Mouse (Mus musculus): ENCODE data around the gene A730049H05Rik. TPM values are rescaled to one million over a fixed set of nuclear protein-coding genes. Genes with fewer than 3 reads are reported as not detected.

Gene A730049H05Rik
- polyA plus RNA-seq (2015; fragmentation: Nextera tagmentation; extraction: Ambion mirVana), result 0.23 and 0.63 TPM in 2 replicates

GRCm38 (mm10) chr6:92816311-92816751, at the start of gene A730049H05Rik:
TSS of gene A730049H05Rik (plus strand) at chr6:92816478.
- Histone ChIP-seq H3K27ac (no peak within 1 kb of the TSS), H3K4me3 (no peak within 1 kb of the TSS), H3K9ac (no peak within 1 kb of the TSS), H3K27me3 (no peaks in the 10 kb centered on the region), H3K9me3 (no peaks in the 10 kb centered on the region), H3K36me3 (0 out of 2 replicates have a peak, but pooled peaks cover 6% of the 10 kb centered on the region), H3K4me1 (no peaks in the 10 kb centered on the region), H3K4me2 (no peak within 1 kb of the TSS)
- WGBS, result 29% methylated on average over 8 of the region's 8 CpGs
- no peak for ATAC-seq (ENCODE audit: insufficient number of reproducible peaks, low FRiP score, low TSS enrichment, low read depth)

- no peak for ATAC-seq (ENCODE audit: insufficient number of reproducible peaks, low FRiP score, low TSS enrichment, low read depth)
Observed at GRCm38 (mm10) chr6:92776356-92776755, 39.9 kb upstream of the A730049H05Rik start.

GRCm38 (mm10) chr6:92779140-92779934, 36.9 kb upstream of the A730049H05Rik start:
- Histone ChIP-seq H3K27ac (no peak overlapping the region), H3K27me3 (no peaks in the 10 kb centered on the region), H3K4me1 (no peaks in the 10 kb centered on the region), H3K9me3 (no peaks in the 10 kb centered on the region), H3K9ac (no peak overlapping the region), H3K4me3 (no peak overlapping the region), H3K4me2 (no peak overlapping the region), H3K36me3 (peaks cover 2% of the 10 kb centered on the region; the same call in 1 of the 2 replicates)
- ATAC-seq (ENCODE audit: insufficient number of reproducible peaks, low FRiP score, low TSS enrichment, low read depth), result no peak
- 71% methylated on average over 11 of the region's 11 CpGs for WGBS

More at GRCm38 (mm10) chr6:92776356-92776755, 39.9 kb upstream of the A730049H05Rik start:
- H3K9ac ChIP-seq, result no peak overlapping the region
- WGBS, result 14% methylated on average over 2 of the region's 2 CpGs
- no peaks in the 10 kb centered on the region for H3K27me3 ChIP-seq
- H3K27ac ChIP-seq, result no peak overlapping the region
- H3K4me3 ChIP-seq, result no peak overlapping the region
- H3K9me3 ChIP-seq, result no peaks in the 10 kb centered on the region
- H3K36me3 ChIP-seq, result peaks cover 2% of the 10 kb centered on the region; the same call in 1 of the 2 replicates
- no peak overlapping the region for H3K4me2 ChIP-seq
- H3K4me1 ChIP-seq, result no peaks in the 10 kb centered on the region

GRCm38 (mm10) chr6:92779935-92780205, 36.4 kb upstream of the A730049H05Rik start:
- Histone ChIP-seq H3K27me3 (no peaks in the 10 kb centered on the region), H3K9me3 (no peaks in the 10 kb centered on the region), H3K4me1 (no peaks in the 10 kb centered on the region), H3K9ac (no peak overlapping the region), H3K36me3 (peaks cover 2% of the 10 kb centered on the region; the same call in 1 of the 2 replicates), H3K4me3 (no peak overlapping the region), H3K27ac (no peak overlapping the region), H3K4me2 (no peak overlapping the region)
- ATAC-seq (ENCODE audit: insufficient number of reproducible peaks, low FRiP score, low TSS enrichment, low read depth), result no peak
- 50% methylated on average over 5 of the region's 5 CpGs for WGBS

GRCm38 (mm10) chr6:92781446-92781845, 34.8 kb upstream of the A730049H05Rik start:
- H3K36me3 ChIP-seq, result no peaks in the 10 kb centered on the region
- WGBS, result 81% methylated on average over 6 of the region's 6 CpGs
- no peaks in the 10 kb centered on the region for H3K9me3 ChIP-seq
- no peak overlapping the region for H3K27ac ChIP-seq
- no peak for ATAC-seq (ENCODE audit: insufficient number of reproducible peaks, low FRiP score, low TSS enrichment, low read depth)
- no peak overlapping the region for H3K9ac ChIP-seq
- no peak overlapping the region for H3K4me2 ChIP-seq
- no peak overlapping the region for H3K4me3 ChIP-seq
- H3K27me3 ChIP-seq, result peaks cover 6% of the 10 kb centered on the region; the same call in 1 of the 2 replicates
- no peaks in the 10 kb centered on the region for H3K4me1 ChIP-seq

GRCm38 (mm10) chr6:92784782-92785181, 31.5 kb upstream of the A730049H05Rik start:
- Histone ChIP-seq H3K36me3 (0 out of 2 replicates have a peak, but pooled peaks cover 2% of the 10 kb centered on the region), H3K4me3 (no peak overlapping the region), H3K4me2 (no peak overlapping the region), H3K27me3 (peaks cover 6% of the 10 kb centered on the region; the same call in 1 of the 2 replicates), H3K9ac (no peak overlapping the region), H3K27ac (no peak overlapping the region), H3K9me3 (no peaks in the 10 kb centered on the region), H3K4me1 (peaks cover 8% of the 10 kb centered on the region; the same call in 1 of the 2 replicates)
- no peak for ATAC-seq (ENCODE audit: insufficient number of reproducible peaks, low FRiP score, low TSS enrichment, low read depth)
- WGBS, result 11% methylated on average over 7 of the region's 7 CpGs

- Histone ChIP-seq H3K4me3 (peak overlapping the region; percentile 18), H3K27me3 (peaks cover 6% of the 10 kb centered on the region; the same call in 1 of the 2 replicates), H3K27ac (no peak overlapping the region), H3K9me3 (no peaks in the 10 kb centered on the region), H3K9ac (0 out of 2 replicates have a peak overlapping the region, but pooled peaks have one; percentile 2), H3K4me1 (peaks cover 8% of the 10 kb centered on the region; the same call in 1 of the 2 replicates), H3K36me3 (0 out of 2 replicates have a peak, but pooled peaks cover 4% of the 10 kb centered on the region), H3K4me2 (peak overlapping the region; percentile 52)
- 8% methylated on average over 20 of the region's 20 CpGs for WGBS
- 0 out of 2 replicates have a peak, but pooled peaks have one; percentile 3 for ATAC-seq (ENCODE audit: insufficient number of reproducible peaks, low FRiP score, low TSS enrichment, low read depth)
Observed at GRCm38 (mm10) chr6:92786701-92787375, 29.4 kb upstream of the A730049H05Rik start.

GRCm38 (mm10) chr6:92787376-92787712, 28.9 kb upstream of the A730049H05Rik start:
- Histone ChIP-seq H3K9me3 (no peaks in the 10 kb centered on the region), H3K27me3 (peaks cover 6% of the 10 kb centered on the region; the same call in 1 of the 2 replicates), H3K9ac (no peak overlapping the region), H3K36me3 (0 out of 2 replicates have a peak, but pooled peaks cover 4% of the 10 kb centered on the region), H3K27ac (no peak overlapping the region), H3K4me3 (peak overlapping the region; percentile 18), H3K4me1 (peaks cover 8% of the 10 kb centered on the region; the same call in 1 of the 2 replicates), H3K4me2 (peak overlapping the region; percentile 52)
- 1% methylated on average over 11 of the region's 12 CpGs for WGBS
- ATAC-seq (ENCODE audit: insufficient number of reproducible peaks, low FRiP score, low TSS enrichment, low read depth), result peak; percentile 67; the same call in 1 of the 2 replicates

- no peaks in the 10 kb centered on the region for H3K9me3 ChIP-seq
- no peaks in the 10 kb centered on the region for H3K27me3 ChIP-seq
- no peaks in the 10 kb centered on the region for H3K4me1 ChIP-seq
- H3K36me3 ChIP-seq, result peaks cover 26% of the 10 kb centered on the region
- H3K4me3 ChIP-seq, result no peak overlapping the region
- H3K4me2 ChIP-seq, result no peak overlapping the region
- WGBS, result 36% methylated on average over 6 of the region's 6 CpGs
- H3K27ac ChIP-seq, result no peak overlapping the region
- H3K9ac ChIP-seq, result no peak overlapping the region
- ATAC-seq (ENCODE audit: insufficient number of reproducible peaks, low FRiP score, low TSS enrichment, low read depth), result no peak; the same call in 1 of the 2 replicates
Observed at GRCm38 (mm10) chr6:92793804-92794203, 22.5 kb upstream of the A730049H05Rik start.

- 70% methylated on average over 2 of the region's 2 CpGs for WGBS
- no peak overlapping the region for H3K9ac ChIP-seq
- ATAC-seq (ENCODE audit: insufficient number of reproducible peaks, low FRiP score, low TSS enrichment, low read depth), result no peak
- H3K4me2 ChIP-seq, result no peak overlapping the region
- H3K4me1 ChIP-seq, result peaks cover 7% of the 10 kb centered on the region
- peaks cover 18% of the 10 kb centered on the region for H3K36me3 ChIP-seq
- H3K27me3 ChIP-seq, result no peaks in the 10 kb centered on the region
- H3K4me3 ChIP-seq, result no peak overlapping the region
- H3K27ac ChIP-seq, result no peak overlapping the region
- H3K9me3 ChIP-seq, result no peaks in the 10 kb centered on the region
Observed at GRCm38 (mm10) chr6:92801462-92801861, 14.8 kb upstream of the A730049H05Rik start.

GRCm38 (mm10) chr6:92802421-92802820, 13.9 kb upstream of the A730049H05Rik start:
- no peak overlapping the region for H3K4me3 ChIP-seq
- peaks cover 17% of the 10 kb centered on the region for H3K36me3 ChIP-seq
- H3K27me3 ChIP-seq, result no peaks in the 10 kb centered on the region
- ATAC-seq (ENCODE audit: insufficient number of reproducible peaks, low FRiP score, low TSS enrichment, low read depth), result no peak
- H3K4me2 ChIP-seq, result no peak overlapping the region
- H3K4me1 ChIP-seq, result peaks cover 7% of the 10 kb centered on the region
- no peaks in the 10 kb centered on the region for H3K9me3 ChIP-seq
- 91% methylated on average over 11 of the region's 11 CpGs for WGBS
- H3K27ac ChIP-seq, result no peak overlapping the region
- no peak overlapping the region for H3K9ac ChIP-seq

- Histone ChIP-seq H3K4me2 (no peak overlapping the region), H3K9ac (no peak overlapping the region), H3K36me3 (peaks cover 15% of the 10 kb centered on the region), H3K4me1 (peaks cover 7% of the 10 kb centered on the region), H3K4me3 (no peak overlapping the region), H3K27me3 (no peaks in the 10 kb centered on the region), H3K27ac (0 out of 2 replicates have a peak overlapping the region, but pooled peaks have one; percentile 4), H3K9me3 (no peaks in the 10 kb centered on the region)
- WGBS, result 62% methylated on average over 6 of the region's 6 CpGs
- no peak for ATAC-seq (ENCODE audit: insufficient number of reproducible peaks, low FRiP score, low TSS enrichment, low read depth)
Observed at GRCm38 (mm10) chr6:92803213-92803612, 13.1 kb upstream of the A730049H05Rik start.
